22 mouse cellular contexts compared by ENCODE assay signal in genomic region chr5:126201996-126202395, GRCm38 (mm10).
A peak's percentile ranks its signal among the peaks of the same experiment; 100 is the strongest.
DNase-seq lines count a peak whose midpoint lies in the region; ATAC-seq lines count a peak whose summit lies in the region.
"Had no signal": no experiment of that assay in that cellular context is flagged by ENCODE, and none has a peak within 500 bp of the region (broad histone marks: within the 10 kb centered on the region; RNA-seq: fewer than 3 reads in every experiment).

No protein-coding gene starts in this region.

- peaks cover 7% of the 10 kb centered on the region; the same call in 1 of the 2 replicates for H3K4me1 ChIP-seq in hindbrain, embryonic 12.5 days
- 0 out of 2 replicates have a peak, but pooled peaks cover 5% of the 10 kb centered on the region for H3K4me1 ChIP-seq in hindbrain, embryonic 14.5 days (replicated peaks; ENCODE audit: control insufficient read depth, insufficient read depth, low read length)
- H3K4me1 ChIP-seq in limb, embryonic 10.5 days = no peaks in the 10 kb centered on the region
- peaks cover 8% of the 10 kb centered on the region for H3K4me1 ChIP-seq in neural tube, embryonic 13.5 days (replicated peaks)
- no peaks in the 10 kb centered on the region for H3K4me1 ChIP-seq in liver, embryonic 11.5 days (replicated peaks; ENCODE audit: control insufficient read depth, insufficient read depth, low read length)
- H3K4me1 ChIP-seq: embryonic facial prominence, embryonic 12.5 days; heart, embryonic 12.5 days; kidney, embryonic 15.5 days had no signal

- no peaks in the 10 kb centered on the region for H3K36me3 ChIP-seq in hindbrain, embryonic 12.5 days
- no peaks in the 10 kb centered on the region for H3K36me3 ChIP-seq in hindbrain, embryonic 14.5 days (replicated peaks; ENCODE audit: control insufficient read depth, insufficient read depth)
- no peaks in the 10 kb centered on the region for H3K36me3 ChIP-seq in limb, embryonic 10.5 days
- no peaks in the 10 kb centered on the region for H3K36me3 ChIP-seq in neural tube, embryonic 13.5 days
- no peaks in the 10 kb centered on the region for H3K36me3 ChIP-seq in liver, embryonic 11.5 days (ENCODE audit: control insufficient read depth, insufficient read depth, low read length)
- H3K36me3 ChIP-seq: embryonic facial prominence, embryonic 12.5 days; heart, embryonic 12.5 days; kidney, embryonic 15.5 days; midbrain, embryonic 15.5 days had no signal

- DNase-seq in hindbrain, embryonic 14.5 days (ENCODE audit: low spot score) = no peak
- DNase-seq in embryo, embryonic 10.5 days (ENCODE audit: low spot score) = peak; percentile 63
- peak; percentile 29 for DNase-seq in limb, embryonic 10.5 days (ENCODE audit: low spot score)
- no peak for DNase-seq in urinary bladder, postnatal 10 days (ENCODE audit: low spot score)
- no peak for DNase-seq in liver, embryonic 11.5 days (ENCODE audit: low spot score)
- DNase-seq: cerebellum, adult 8-10 months; cerebellum, postnatal 36 days; gastrocnemius, postnatal 10 days; heart, postnatal 10 days; liver, postnatal 0 days; thymus, adult 2 months had no signal

- 32% methylated on average over 9 of the region's 9 CpGs for WGBS in hindbrain, embryonic 12.5 days
- 26% methylated on average over 9 of the region's 9 CpGs for WGBS in hindbrain, embryonic 14.5 days
- 29% methylated on average over 9 of the region's 9 CpGs for WGBS in limb, embryonic 10.5 days
- 10% methylated on average over 9 of the region's 9 CpGs for WGBS in neural tube, embryonic 13.5 days
- 44% methylated on average over 9 of the region's 9 CpGs for WGBS in liver, embryonic 11.5 days

- H3K27ac ChIP-seq in hindbrain, embryonic 12.5 days = 0 out of 2 replicates have a peak overlapping the region, but pooled peaks have one; percentile 30
- H3K27ac ChIP-seq in hindbrain, embryonic 14.5 days = no peak overlapping the region
- H3K27ac ChIP-seq in limb, embryonic 10.5 days = no peak overlapping the region
- H3K27ac ChIP-seq in neural tube, embryonic 13.5 days (replicated peaks) = 0 out of 2 replicates have a peak overlapping the region, but pooled peaks have one; percentile 29
- H3K27ac ChIP-seq in liver, embryonic 11.5 days (ENCODE audit: low read depth, low read length) = no peak overlapping the region
- H3K27ac ChIP-seq: embryonic facial prominence, embryonic 12.5 days; kidney, embryonic 15.5 days; midbrain, embryonic 15.5 days; stomach, postnatal 0 days had no signal

- H3K27me3 ChIP-seq in hindbrain, embryonic 12.5 days = no peaks in the 10 kb centered on the region
- H3K27me3 ChIP-seq in hindbrain, embryonic 14.5 days (ENCODE audit: control insufficient read depth, insufficient read depth, low read length) = no peaks in the 10 kb centered on the region
- H3K27me3 ChIP-seq in limb, embryonic 10.5 days (ENCODE audit: low read depth, poor library complexity, severe bottlenecking) = no peaks in the 10 kb centered on the region
- H3K27me3 ChIP-seq in neural tube, embryonic 13.5 days = peaks cover 22% of the 10 kb centered on the region
- no peaks in the 10 kb centered on the region for H3K27me3 ChIP-seq in liver, embryonic 11.5 days (replicated peaks; ENCODE audit: control insufficient read depth, insufficient read depth, low read length)
- H3K27me3 ChIP-seq: embryonic facial prominence, embryonic 12.5 days; heart, embryonic 12.5 days; kidney, embryonic 15.5 days; midbrain, embryonic 15.5 days had no signal

- 0 out of 2 replicates have a peak overlapping the region, but pooled peaks have one; percentile 18 for H3K9ac ChIP-seq in hindbrain, embryonic 12.5 days
- H3K9ac ChIP-seq in hindbrain, embryonic 14.5 days = no peak overlapping the region
- no peak overlapping the region for H3K9ac ChIP-seq in neural tube, embryonic 13.5 days
- no peak overlapping the region for H3K9ac ChIP-seq in liver, embryonic 11.5 days (ENCODE audit: low read depth, low read length)
- H3K9ac ChIP-seq: embryonic facial prominence, embryonic 12.5 days; forebrain, postnatal 0 days; heart, embryonic 12.5 days; kidney, embryonic 15.5 days; liver, postnatal 0 days; midbrain, embryonic 15.5 days had no signal

- H3K9me3 ChIP-seq in hindbrain, embryonic 12.5 days (replicated peaks) = no peaks in the 10 kb centered on the region
- no peaks in the 10 kb centered on the region for H3K9me3 ChIP-seq in hindbrain, embryonic 14.5 days (ENCODE audit: control insufficient read depth, low read length)
- no peaks in the 10 kb centered on the region for H3K9me3 ChIP-seq in limb, embryonic 10.5 days (replicated peaks)
- no peaks in the 10 kb centered on the region for H3K9me3 ChIP-seq in neural tube, embryonic 13.5 days
- no peaks in the 10 kb centered on the region for H3K9me3 ChIP-seq in liver, embryonic 11.5 days (ENCODE audit: control insufficient read depth, low read length)
- H3K9me3 ChIP-seq: embryonic facial prominence, embryonic 12.5 days; heart, embryonic 12.5 days; kidney, embryonic 15.5 days; midbrain, embryonic 15.5 days had no signal

- ATAC-seq in hindbrain, embryonic 12.5 days (ENCODE audit: low FRiP score) = no peak
- no peak for ATAC-seq in hindbrain, embryonic 14.5 days (ENCODE audit: low FRiP score)
- ATAC-seq in neural tube, embryonic 13.5 days (ENCODE audit: low read depth) = no peak
- ATAC-seq in liver, embryonic 11.5 days (replicated peaks; ENCODE audit: low FRiP score) = no peak
- ATAC-seq: CD4-positive, CD25-positive, alpha-beta regulatory T cell, adult 4 months; intestine, postnatal 0 days; liver, postnatal 0 days; lung, postnatal 0 days; midbrain, embryonic 15.5 days had no signal

- no peak overlapping the region for H3K4me2 ChIP-seq in hindbrain, embryonic 12.5 days (replicated peaks)
- no peak overlapping the region for H3K4me2 ChIP-seq in hindbrain, embryonic 14.5 days (replicated peaks)
- peak overlapping the region; percentile 14; the same call in 1 of the 2 replicates for H3K4me2 ChIP-seq in neural tube, embryonic 13.5 days
- no peak overlapping the region for H3K4me2 ChIP-seq in liver, embryonic 11.5 days
- H3K4me2 ChIP-seq: embryonic facial prominence, embryonic 12.5 days; heart, embryonic 12.5 days; kidney, embryonic 15.5 days; midbrain, embryonic 15.5 days had no signal

- no peak overlapping the region for H3K4me3 ChIP-seq in hindbrain, embryonic 12.5 days
- H3K4me3 ChIP-seq in hindbrain, embryonic 14.5 days (replicated peaks; ENCODE audit: low read length) = no peak overlapping the region
- no peak overlapping the region for H3K4me3 ChIP-seq in limb, embryonic 10.5 days
- no peak overlapping the region for H3K4me3 ChIP-seq in neural tube, embryonic 13.5 days
- no peak overlapping the region for H3K4me3 ChIP-seq in liver, embryonic 11.5 days (ENCODE audit: low read depth, low read length)
- H3K4me3 ChIP-seq: embryonic facial prominence, embryonic 12.5 days; heart, embryonic 12.5 days; kidney, embryonic 15.5 days; midbrain, embryonic 15.5 days had no signal

Comparison
In these comparisons a context has a peak if more than half of its experiments do, and no peak if none do; other contexts are left out.
1. H3K27ac ChIP-seq: peak in hindbrain, embryonic 12.5 days (single experiment) and neural tube, embryonic 13.5 days (single experiment); none in hindbrain, embryonic 14.5 days (single experiment), limb, embryonic 10.5 days (single experiment) and liver, embryonic 11.5 days (single experiment).
2. DNase-seq: peak in embryo, embryonic 10.5 days (single experiment) and limb, embryonic 10.5 days (single experiment); none in hindbrain, embryonic 14.5 days (single experiment), urinary bladder, postnatal 10 days (single experiment) and liver, embryonic 11.5 days (single experiment).